Mouse (Mus musculus): ENCODE data around the gene Vamp2. TPM values are rescaled to one million over a fixed set of nuclear protein-coding genes. Genes with fewer than 3 reads are reported as not detected.
"Not testable (repeated sequence)": the region's sequence is repeated elsewhere in the genome, so short reads cannot be mapped to it uniquely, and the experiment has no call there.

The Vamp2 gene
- total and polyA plus RNA-seq, 3 experiments = 5.8 to 104 (median 31.8) TPM

DNA sequence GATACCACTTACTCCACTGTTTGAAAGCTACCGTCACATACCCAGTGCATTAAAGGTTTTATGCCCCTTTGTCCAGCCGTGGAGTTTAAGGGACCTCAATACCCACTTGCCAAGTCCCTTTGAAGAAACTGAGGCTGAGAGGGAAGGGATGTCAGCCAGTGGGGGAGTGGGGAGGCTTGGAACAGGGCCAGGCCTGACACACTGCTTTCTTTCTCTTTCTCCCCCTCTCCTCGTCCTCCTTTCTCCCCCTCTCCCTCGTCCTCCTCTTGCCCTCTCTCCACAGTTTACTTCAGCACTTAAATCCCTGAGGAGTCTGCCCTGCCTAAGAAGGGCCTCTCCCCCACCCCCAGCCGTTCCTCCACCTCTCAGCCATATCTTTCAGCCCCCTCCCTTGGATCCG, 2.1 kb downstream of the Vamp2 start:
- no peak for DNase-seq (ENCODE audit: low spot score)
- ATAC-seq (ENCODE audit: extremely low read depth, insufficient number of reproducible peaks, low FRiP score, poor library complexity, severe bottlenecking) = no peak
- Histone ChIP-seq H3K36me3 (replicated peaks) (peaks cover 39% of the 10 kb centered on the region), H3K4me3 (ENCODE audit: low read depth, low read length) (no peak overlapping the region), H3K9me3 (replicated peaks) (no peaks in the 10 kb centered on the region), H3K27me3 (ENCODE audit: insufficient read depth, low read length) (no peaks in the 10 kb centered on the region), H3K4me1 (ENCODE audit: insufficient read depth, low read depth, low read length) (peaks cover 71% of the 10 kb centered on the region)
- TF ChIP-seq GATA2 (IDR thresholded peaks at IDR 0.05; ENCODE audit: borderline replicate concordance, low read depth, low read length) = no peak
- TF ChIP-seq GATA1 (IDR thresholded peaks at IDR 0.05; ENCODE audit: borderline replicate concordance, low read length) = no peak
- no peak for TF ChIP-seq TAL1 (conservative IDR thresholded peaks at IDR 0.05; ENCODE audit: low read depth, low read length)

DNA sequence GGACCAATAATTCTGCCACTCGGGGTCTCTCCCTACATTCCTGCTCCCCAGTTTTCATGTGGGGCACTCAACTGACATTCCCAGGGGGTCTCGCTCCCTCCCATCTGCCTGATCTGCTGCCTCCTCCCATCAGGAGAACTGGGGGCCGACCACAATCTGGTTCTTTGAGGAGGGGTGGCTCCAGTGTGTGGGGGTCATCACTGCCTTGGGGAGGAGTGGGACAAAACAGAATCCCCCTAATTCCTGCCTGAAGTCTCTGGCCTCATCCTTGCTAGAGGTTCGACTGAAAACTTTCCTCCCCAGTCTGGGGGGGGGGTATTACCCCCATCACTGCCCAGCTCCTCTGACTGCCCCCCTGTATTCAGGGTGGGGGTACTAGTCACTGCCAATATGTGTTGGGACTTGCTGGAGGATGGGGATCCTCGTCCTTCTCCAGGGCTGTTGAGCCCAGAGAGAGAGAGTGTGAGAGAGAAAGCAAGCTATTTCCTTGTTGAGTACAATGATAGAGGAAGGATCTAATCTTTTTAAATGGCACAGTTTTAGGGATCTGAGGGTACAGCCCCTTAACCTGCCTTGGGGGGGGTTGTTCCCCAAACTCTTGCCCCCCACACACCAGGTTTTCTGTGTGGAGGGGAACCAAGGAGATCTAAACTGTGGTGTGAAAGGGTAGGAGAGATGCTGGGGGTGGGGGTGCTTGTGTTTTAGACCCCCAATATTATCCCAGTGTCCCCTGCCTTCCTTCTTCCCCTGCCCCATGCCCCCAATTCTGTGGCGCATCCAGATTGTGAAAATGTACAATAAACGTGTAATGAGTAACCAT, 3.5 kb downstream of the Vamp2 start:
- Histone ChIP-seq H3K36me3 (replicated peaks) (peaks cover 39% of the 10 kb centered on the region), H3K4me1 (ENCODE audit: insufficient read depth, low read depth, low read length) (peaks cover 79% of the 10 kb centered on the region), H3K27me3 (ENCODE audit: insufficient read depth, low read length) (no peaks in the 10 kb centered on the region), H3K9me3 (replicated peaks) (no peaks in the 10 kb centered on the region), H3K4me3 (ENCODE audit: low read depth, low read length) (no peak overlapping the region)
- DNase-seq (ENCODE audit: low spot score) (no peak), ATAC-seq (ENCODE audit: extremely low read depth, insufficient number of reproducible peaks, low FRiP score, poor library complexity, severe bottlenecking) (no peak)
- TF ChIP-seq TAL1 (conservative IDR thresholded peaks at IDR 0.05; ENCODE audit: low read depth, low read length) (no peak), GATA1 (IDR thresholded peaks at IDR 0.05; ENCODE audit: borderline replicate concordance, low read length) (no peak), POLR2AphosphoS5 (IDR thresholded peaks at IDR 0.05; ENCODE audit: insufficient replicate concordance, low read depth, low read length) (no peak), GATA2 (IDR thresholded peaks at IDR 0.05; ENCODE audit: borderline replicate concordance, low read depth, low read length) (no peak), CTCF (IDR thresholded peaks at IDR 0.05; ENCODE audit: low read depth, low read length) (no peak)

DNA sequence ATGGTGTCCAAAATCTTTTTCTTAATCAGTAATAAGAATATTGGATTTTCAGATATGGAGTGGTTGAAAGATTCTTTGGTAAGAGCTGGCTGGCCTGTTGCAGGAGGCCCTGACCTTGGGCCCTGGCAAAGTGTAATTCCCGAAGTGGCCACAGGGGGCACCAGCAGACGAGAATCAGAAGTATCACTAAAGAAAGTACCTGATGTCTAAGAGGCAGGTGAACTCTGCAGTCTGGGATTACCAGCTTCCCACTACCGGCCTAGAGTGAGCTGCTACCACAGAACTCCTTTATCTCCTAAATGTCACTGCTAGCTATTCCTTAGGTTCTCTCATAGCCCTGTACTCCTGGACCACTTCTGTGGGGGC, 4.1 kb downstream of the Vamp2 start:
- H3K4me3 ChIP-seq (ENCODE audit: low read depth, low read length) = no peak overlapping the region
- H3K4me1 ChIP-seq (ENCODE audit: insufficient read depth, low read depth, low read length) = peaks cover 79% of the 10 kb centered on the region

DNA sequence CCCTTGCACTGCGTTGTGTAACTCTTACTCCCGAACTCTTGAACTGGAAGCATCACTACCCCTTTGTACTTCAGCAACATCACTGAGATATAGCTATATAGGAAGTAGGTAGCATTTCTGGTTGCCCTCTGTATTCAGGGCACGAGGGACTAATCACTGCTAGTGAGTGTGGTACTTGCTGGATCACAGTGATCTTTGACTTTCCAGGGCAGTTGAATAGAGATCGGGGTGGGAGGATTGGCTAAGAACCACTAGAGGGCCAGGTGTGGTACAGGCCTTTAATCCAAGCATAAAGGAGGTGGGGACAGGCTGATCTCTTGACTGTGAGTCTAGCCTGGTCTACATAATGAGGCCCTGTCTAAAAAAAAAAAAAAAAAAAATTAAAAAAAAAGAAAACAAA, 4.6 kb downstream of the Vamp2 start:
- peaks cover 79% of the 10 kb centered on the region for H3K4me1 ChIP-seq (ENCODE audit: insufficient read depth, low read depth, low read length)
- H3K9me3 ChIP-seq (replicated peaks) = no peaks in the 10 kb centered on the region
- no peaks in the 10 kb centered on the region for H3K27me3 ChIP-seq (ENCODE audit: insufficient read depth, low read length)
- peaks cover 39% of the 10 kb centered on the region for H3K36me3 ChIP-seq (replicated peaks)
- ATAC-seq (ENCODE audit: extremely low read depth, insufficient number of reproducible peaks, low FRiP score, poor library complexity, severe bottlenecking) (no peak), DNase-seq (ENCODE audit: low spot score) (no peak)
- no peak overlapping the region for H3K4me3 ChIP-seq (ENCODE audit: low read depth, low read length)
- TF ChIP-seq GATA1 (IDR thresholded peaks at IDR 0.05; ENCODE audit: borderline replicate concordance, low read length) = no peak
- TF ChIP-seq POLR2AphosphoS5 (IDR thresholded peaks at IDR 0.05; ENCODE audit: insufficient replicate concordance, low read depth, low read length) = no peak
- no peak for TF ChIP-seq CTCF (IDR thresholded peaks at IDR 0.05; ENCODE audit: low read depth, low read length)
- TF ChIP-seq TAL1 (conservative IDR thresholded peaks at IDR 0.05; ENCODE audit: low read depth, low read length) = no peak
- no peak for TF ChIP-seq GATA2 (IDR thresholded peaks at IDR 0.05; ENCODE audit: borderline replicate concordance, low read depth, low read length)

More for the DNA sequence above, 4.1 kb downstream of the Vamp2 start:
- DNase-seq (ENCODE audit: low spot score) (no peak), ATAC-seq (ENCODE audit: extremely low read depth, insufficient number of reproducible peaks, low FRiP score, poor library complexity, severe bottlenecking) (no peak)
- peaks cover 39% of the 10 kb centered on the region for H3K36me3 ChIP-seq (replicated peaks)
- no peaks in the 10 kb centered on the region for H3K27me3 ChIP-seq (ENCODE audit: insufficient read depth, low read length)
- no peaks in the 10 kb centered on the region for H3K9me3 ChIP-seq (replicated peaks)
- TF ChIP-seq GATA1 (IDR thresholded peaks at IDR 0.05; ENCODE audit: borderline replicate concordance, low read length) (no peak), TAL1 (conservative IDR thresholded peaks at IDR 0.05; ENCODE audit: low read depth, low read length) (no peak), POLR2AphosphoS5 (IDR thresholded peaks at IDR 0.05; ENCODE audit: insufficient replicate concordance, low read depth, low read length) (no peak), CTCF (IDR thresholded peaks at IDR 0.05; ENCODE audit: low read depth, low read length) (peak; percentile 80), GATA2 (IDR thresholded peaks at IDR 0.05; ENCODE audit: borderline replicate concordance, low read depth, low read length) (no peak)

DNA sequence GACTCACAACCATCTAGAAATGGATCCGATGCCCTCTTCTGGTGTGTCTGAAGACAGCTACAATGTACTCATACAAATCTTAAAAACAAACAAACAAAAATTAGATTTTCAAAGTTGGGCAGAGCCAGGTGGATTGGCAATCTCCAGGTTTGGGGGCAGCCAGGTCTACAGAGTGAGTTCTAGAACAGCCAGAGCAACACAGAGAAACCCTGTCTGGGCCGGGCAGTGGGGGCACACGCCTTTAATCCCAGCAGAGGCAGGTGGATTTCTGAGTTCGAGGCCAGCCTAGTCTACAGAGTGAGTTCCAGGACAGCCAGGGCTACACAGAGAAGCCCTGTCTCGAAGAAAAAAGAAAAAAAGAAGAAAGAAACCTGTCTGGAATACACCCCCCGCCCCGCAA, 5.6 kb downstream of the Vamp2 start:
- Histone ChIP-seq H3K4me1 (ENCODE audit: insufficient read depth, low read depth, low read length) (peaks cover 82% of the 10 kb centered on the region), H3K36me3 (replicated peaks) (peaks cover 42% of the 10 kb centered on the region)
- not testable (repeated sequence) for H3K27me3 ChIP-seq (ENCODE audit: insufficient read depth, low read length); H3K4me3 ChIP-seq (ENCODE audit: low read depth, low read length); H3K9me3 ChIP-seq (replicated peaks); DNase-seq (ENCODE audit: low spot score); ATAC-seq (ENCODE audit: extremely low read depth, insufficient number of reproducible peaks, low FRiP score, poor library complexity, severe bottlenecking)

DNA sequence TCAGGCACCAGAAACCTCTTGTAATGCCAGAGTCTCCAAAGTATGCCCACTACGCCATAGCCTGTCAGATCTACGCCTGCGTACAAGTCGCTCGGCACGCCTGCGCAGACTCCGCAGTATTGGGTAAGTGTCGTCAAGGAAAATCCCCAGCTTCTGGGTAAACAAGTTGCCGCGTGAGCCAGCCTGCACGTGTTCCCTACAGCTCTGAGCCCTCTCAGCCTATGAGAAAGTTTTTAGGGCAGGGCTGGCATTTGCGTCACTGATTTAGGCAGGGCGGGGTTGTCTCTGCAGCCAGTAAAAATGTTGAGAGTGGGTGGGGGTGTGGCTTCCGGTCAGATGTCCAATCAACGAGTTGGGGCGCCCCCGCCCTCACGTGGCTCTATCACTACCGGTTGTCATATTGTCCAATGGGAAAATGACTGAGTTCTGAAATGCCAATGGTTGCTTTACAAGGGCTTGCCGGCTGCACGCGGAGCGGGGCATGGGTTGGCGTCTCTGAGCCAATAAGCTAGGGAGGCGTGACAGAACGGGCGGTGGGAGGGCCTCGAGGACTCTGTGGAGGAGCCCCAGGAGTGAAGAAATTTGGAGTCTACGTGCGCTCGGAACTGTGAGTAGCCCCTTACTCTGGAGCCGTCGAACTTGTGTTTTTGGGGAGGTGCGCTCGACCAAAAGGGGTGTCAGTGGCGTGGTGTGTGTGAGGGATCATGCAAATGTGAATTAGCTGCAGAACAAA, 6.6 kb downstream of the Vamp2 start, which contains the start of gene Per1:
Per1 (plus strand) TSS at position 521 of the 733 bp plus-strand sequence.
- Histone ChIP-seq H3K36me3 (replicated peaks) (peaks cover 35% of the 10 kb centered on the region), H3K4me3 (ENCODE audit: low read depth, low read length) (peak within 1 kb of the TSS; percentile 72), H3K27me3 (ENCODE audit: insufficient read depth, low read length) (no peaks in the 10 kb centered on the region), H3K4me1 (ENCODE audit: insufficient read depth, low read depth, low read length) (peaks cover 82% of the 10 kb centered on the region), H3K9me3 (replicated peaks) (no peaks in the 10 kb centered on the region)
- DNase-seq (ENCODE audit: low spot score) (peak; percentile 91), ATAC-seq (ENCODE audit: extremely low read depth, insufficient number of reproducible peaks, low FRiP score, poor library complexity, severe bottlenecking) (peak; percentile 77)
- TF ChIP-seq POLR2AphosphoS5 (IDR thresholded peaks at IDR 0.05; ENCODE audit: insufficient replicate concordance, low read depth, low read length) = no peak
- no peak for TF ChIP-seq GATA1 (IDR thresholded peaks at IDR 0.05; ENCODE audit: borderline replicate concordance, low read length)
- no peak for TF ChIP-seq CTCF (IDR thresholded peaks at IDR 0.05; ENCODE audit: low read depth, low read length)
- TF ChIP-seq TAL1 (conservative IDR thresholded peaks at IDR 0.05; ENCODE audit: low read depth, low read length) = no peak
- no peak for TF ChIP-seq GATA2 (IDR thresholded peaks at IDR 0.05; ENCODE audit: borderline replicate concordance, low read depth, low read length)

Measured in G1E (cell line).